Comparison of ENCODE assay signal across 31 mouse cellular contexts in genomic region chr16:4033971-4034370, GRCm38 (mm10). TPM values are rescaled to one million over a fixed set of nuclear protein-coding genes. Genes with fewer than 3 reads are reported as not detected.
A peak's percentile ranks its signal among the peaks of the same experiment; 100 is the strongest.
DNase-seq lines count a peak whose midpoint lies in the region; ATAC-seq and TF ChIP-seq lines count a peak whose summit lies in the region.
"Had no signal": no experiment of that assay in that cellular context is flagged by ENCODE, and none has a peak within 500 bp of the region (broad histone marks: within the 10 kb centered on the region; RNA-seq: fewer than 3 reads in every experiment).

No protein-coding gene starts in this region.

- no peak overlapping the region for H3K9ac ChIP-seq in kidney, embryonic 15.5 days
- H3K9ac ChIP-seq in MEL (ENCODE audit: control insufficient read depth, low read depth, low read length, poor library complexity, severe bottlenecking): no peak overlapping the region
- H3K9ac ChIP-seq in liver, embryonic 16.5 days (ENCODE audit: low read depth, low read length): no peak overlapping the region
- H3K9ac ChIP-seq: heart, embryonic 12.5 days; stomach, embryonic 15.5 days had no signal

- TF ChIP-seq CTCF in MEL (IDR thresholded peaks at IDR 0.05 in 2 of 3, conservative IDR thresholded peaks at IDR 0.05 in 1 of 3; ENCODE audit: control insufficient read depth in 1 of 3, insufficient read depth in 1 of 3, low read depth in 2 of 3, low read length in 3 of 3, poor library complexity in 1 of 3, severe bottlenecking in 1 of 3): no peak

- ATAC-seq in kidney, embryonic 15.5 days (replicated peaks; ENCODE audit: low FRiP score): no peak
- 0 out of 2 replicates have a peak, but pooled peaks have one; percentile 4 for ATAC-seq in common myeloid progenitor, adult 5-6 weeks (replicated peaks; ENCODE audit: low read depth, poor library complexity, severe bottlenecking)
- ATAC-seq in liver, embryonic 16.5 days (ENCODE audit: low read depth): peak; percentile 63
- ATAC-seq: activated CD4-positive, CD25-positive, alpha-beta regulatory T cell, adult 4 months; forebrain, embryonic 14.5 days; hindbrain, postnatal 0 days had no signal

- no peaks in the 10 kb centered on the region for H3K79me2 ChIP-seq in MEL (ENCODE audit: control insufficient read depth, insufficient read depth, low read length, poor library complexity)

- H3K27me3 ChIP-seq in kidney, embryonic 15.5 days: no peaks in the 10 kb centered on the region
- no peaks in the 10 kb centered on the region for H3K27me3 ChIP-seq in MEL (ENCODE audit: control insufficient read depth in 1 of 2, insufficient read depth in 2 of 2, low read length in 2 of 2)
- H3K27me3 ChIP-seq in liver, embryonic 16.5 days (ENCODE audit: control insufficient read depth, insufficient read depth, low read depth, low read length): no peaks in the 10 kb centered on the region
- H3K27me3 ChIP-seq: CH12.LX; heart, embryonic 12.5 days; stomach, embryonic 15.5 days had no signal

- no peak for TF ChIP-seq POLR2A in MEL (IDR thresholded peaks at IDR 0.05; ENCODE audit: control insufficient read depth in 1 of 2, insufficient read depth in 1 of 2, low read depth in 1 of 2, low read length in 2 of 2, poor library complexity in 1 of 2)

- peak overlapping the region; percentile 28 for H3K27ac ChIP-seq in kidney, embryonic 15.5 days
- peak overlapping the region; percentile 60 for H3K27ac ChIP-seq in MEL (ENCODE audit: control insufficient read depth, low read depth, low read length)
- H3K27ac ChIP-seq in liver, embryonic 16.5 days (ENCODE audit: low read length): no peak overlapping the region; the same call in 1 of the 2 replicates
- H3K27ac ChIP-seq: hindbrain, embryonic 10.5 days; hindbrain, postnatal 0 days; stomach, embryonic 15.5 days had no signal

- no peak overlapping the region for H3K4me3 ChIP-seq in kidney, embryonic 15.5 days (replicated peaks)
- H3K4me3 ChIP-seq in MEL (ENCODE audit: control insufficient read depth in 1 of 2, insufficient read depth in 1 of 2, low read depth in 2 of 2, low read length in 2 of 2): no peak overlapping the region
- no peak overlapping the region for H3K4me3 ChIP-seq in liver, embryonic 16.5 days (ENCODE audit: low read depth, low read length)
- H3K4me3 ChIP-seq: heart, embryonic 12.5 days; hindbrain, embryonic 10.5 days; stomach, embryonic 15.5 days had no signal

- H3K4me1 ChIP-seq in kidney, embryonic 15.5 days: peaks cover 14% of the 10 kb centered on the region
- peaks cover 12 to 32% of the 10 kb centered on the region in 2 experiments for H3K4me1 ChIP-seq in MEL (ENCODE audit: control insufficient read depth in 1 of 2, insufficient read depth in 2 of 2, low read length in 2 of 2)
- H3K4me1 ChIP-seq in liver, embryonic 16.5 days (ENCODE audit: control insufficient read depth, low read depth, low read length): peaks cover 22% of the 10 kb centered on the region
- H3K4me1 ChIP-seq: hindbrain, embryonic 10.5 days; stomach, embryonic 15.5 days had no signal

- peaks cover 26% of the 10 kb centered on the region for H3K36me3 ChIP-seq in kidney, embryonic 15.5 days
- peaks cover 0 to 24% of the 10 kb centered on the region in 2 experiments; a peak in 2 of 4 replicates for H3K36me3 ChIP-seq in MEL (ENCODE audit: control insufficient read depth in 1 of 2, insufficient read depth in 2 of 2, low read length in 2 of 2)
- peaks cover 2% of the 10 kb centered on the region; the same call in 1 of the 2 replicates for H3K36me3 ChIP-seq in liver, embryonic 16.5 days (ENCODE audit: control insufficient read depth, insufficient read depth)

- H3K4me2 ChIP-seq in kidney, embryonic 15.5 days: no peak overlapping the region
- H3K4me2 ChIP-seq in liver, embryonic 16.5 days (ENCODE audit: low read depth, low read length): peak overlapping the region; percentile 17; the same call in 1 of the 2 replicates
- H3K4me2 ChIP-seq: heart, embryonic 12.5 days; stomach, embryonic 15.5 days had no signal

- DNase-seq in kidney, adult 8-10 months: no peak
- DNase-seq in MEL (ENCODE audit: low read depth, low spot score): peak; percentile 63
- no peak for DNase-seq in left cerebral cortex, adult 8-10 months (ENCODE audit: low spot score in 2 of 2)
- DNase-seq in layer of hippocampus, adult 9-11 months: no peak
- DNase-seq: adrenal gland, adult 8-10 months; B cell, adult 2 months; cerebellum, adult 2 months; cerebellum, postnatal 36 days; gastrocnemius, postnatal 14 days; heart, adult 11 months; heart, postnatal 10 days; kidney, adult 18-20 months; lung, adult 18-20 months; lung, postnatal 10 days; midbrain, embryonic 14.5 days; right cerebral cortex, postnatal 25 days; thymus, adult 18-20 months; thymus, postnatal 4 days had no signal

- no peaks in the 10 kb centered on the region; the same call in 1 of the 2 replicates for H3K9me3 ChIP-seq in kidney, embryonic 15.5 days (replicated peaks)
- H3K9me3 ChIP-seq in MEL (replicated peaks; ENCODE audit: insufficient read depth, low read length): no peaks in the 10 kb centered on the region
- H3K9me3 ChIP-seq in liver, embryonic 16.5 days (replicated peaks; ENCODE audit: control insufficient read depth, low read length): no peaks in the 10 kb centered on the region
- H3K9me3 ChIP-seq: heart, embryonic 12.5 days; hindbrain, embryonic 10.5 days; stomach, embryonic 15.5 days had no signal

- peak; percentile 67 to 78 for TF ChIP-seq EP300 in MEL (IDR thresholded peaks at IDR 0.05; ENCODE audit: low read depth in 1 of 2, low read length in 2 of 2)

- WGBS in kidney, embryonic 15.5 days: 68% methylated on average over 5 of the region's 5 CpGs
- 34% methylated on average over 5 of the region's 5 CpGs for WGBS in liver, embryonic 16.5 days (ENCODE audit: insufficient replicate concordance)

- no peak for TF ChIP-seq RAD21 in MEL (IDR thresholded peaks at IDR 0.05; ENCODE audit: low read depth, low read length)

TF ChIP-seq in MEL, 35 proteins besides CTCF, POLR2A, EP300 and RAD21 (continues in another document):
- TF ChIP-seq GABPA (IDR thresholded peaks at IDR 0.05; ENCODE audit: low read depth, low read length) (no peak), MAZ (IDR thresholded peaks at IDR 0.05; ENCODE audit: low read depth, low read length) (no peak), JUND (IDR thresholded peaks at IDR 0.05; ENCODE audit: low read depth, low read length) (0 out of 2 replicates have a peak, but pooled peaks have one; percentile 27), MAX (IDR thresholded peaks at IDR 0.05; ENCODE audit: low read length) (no peak), CHD1 (IDR thresholded peaks at IDR 0.05; ENCODE audit: low read depth, low read length) (no peak), MYC (IDR thresholded peaks at IDR 0.05; ENCODE audit: low read depth, low read length) (no peak), SIN3A (IDR thresholded peaks at IDR 0.05; ENCODE audit: low read length) (peak; percentile 69), POLR2AphosphoS5 (IDR thresholded peaks at IDR 0.05; ENCODE audit: borderline replicate concordance, low read depth, low read length) (no peak), BHLHE40 (IDR thresholded peaks at IDR 0.05; ENCODE audit: borderline replicate concordance, low read depth, low read length) (no peak), CHD2 (IDR thresholded peaks at IDR 0.05; ENCODE audit: low read length) (no peak), TBP (IDR thresholded peaks at IDR 0.05; ENCODE audit: low read depth, low read length) (no peak), GATA1 (IDR thresholded peaks at IDR 0.05; ENCODE audit: low read depth, low read length) (peak; percentile 94), RCOR1 (IDR thresholded peaks at IDR 0.05; ENCODE audit: low read depth, low read length) (peak; percentile 67), NRF1 (IDR thresholded peaks at IDR 0.05; ENCODE audit: insufficient read depth, low read depth, low read length, poor library complexity, severe bottlenecking) (peak; percentile 50; the same call in 1 of the 2 replicates), ZKSCAN1 (IDR thresholded peaks at IDR 0.05; ENCODE audit: low read depth, low read length) (no peak), NELFE (IDR thresholded peaks at IDR 0.05; ENCODE audit: low read depth, low read length) (no peak)

RNA-seq across cellular contexts. Expression of gene Dnase1, which starts 2.8 kb away (rescaled TPM):
- 6.3 and 6.5 TPM in 2 replicates for polyA plus RNA-seq in kidney, embryonic 15.5 days (2015; fragmentation: Nextera tagmentation; extraction: Ambion mirVana)
- 0.42 and 0.81 TPM in 2 replicates for total RNA-seq in MEL (2012; rRNA removed)
- polyA plus RNA-seq in MEL (2012; ENCODE audit: insufficient read depth in 1 of 2, insufficient read length in 2 of 2, low read depth in 1 of 2, low replicate concordance in 2 of 2, missing spikeins in 1 of 2): 1 to 10 TPM in 1 of 2 experiments, not detected in 1; 7.7 TPM
- 0.32 TPM in 1 of 2 replicates, not detected in the other for total RNA-seq in common myeloid progenitor, adult 5-6 weeks (2017)
- 0.70 and 1.1 TPM in 2 replicates for polyA plus RNA-seq in liver, embryonic 16.5 days (2015; fragmentation: Nextera tagmentation; extraction: Ambion mirVana)
- total RNA-seq in left cerebral cortex, adult 8-10 months (2022): not detected
- total RNA-seq: adrenal gland, adult 8-10 months; gastrocnemius, postnatal 14 days; heart, postnatal 10 days; layer of hippocampus, adult 18-20 months; layer of hippocampus, postnatal 25 days; left cerebral cortex, postnatal 10 days had no signal

RNA-seq across cellular contexts. Expression of gene Slx4, which starts 30.4 kb away (rescaled TPM):
- 21.1 and 21.3 TPM in 2 replicates for polyA plus RNA-seq in kidney, embryonic 15.5 days (2015; fragmentation: Nextera tagmentation; extraction: Ambion mirVana)
- total RNA-seq in MEL (2012; rRNA removed): 23.0 and 24.3 TPM in 2 replicates
- polyA plus RNA-seq in MEL (2012; ENCODE audit: insufficient read depth in 1 of 2, insufficient read length in 2 of 2, low read depth in 1 of 2, low replicate concordance in 2 of 2, missing spikeins in 1 of 2): 10 to 100 TPM in 1 of 2 experiments, not detected in 1; 35.2 TPM
- 23.5 and 33.1 TPM in 2 replicates for total RNA-seq in common myeloid progenitor, adult 5-6 weeks (2017)
- 7.9 and 8.3 TPM in 2 replicates for polyA plus RNA-seq in liver, embryonic 16.5 days (2015; fragmentation: Nextera tagmentation; extraction: Ambion mirVana)
- total RNA-seq in left cerebral cortex, adult 8-10 months (2022): 10 to 100 TPM; 46.2 to 51.1 (median 47.8) TPM

RNA-seq across cellular contexts. Expression of gene Trap1, which starts 43.7 kb away (rescaled TPM):
- 105 and 110 TPM in 2 replicates for polyA plus RNA-seq in kidney, embryonic 15.5 days (2015; fragmentation: Nextera tagmentation; extraction: Ambion mirVana)
- 120 and 128 TPM in 2 replicates for total RNA-seq in MEL (2012; rRNA removed)
- 100 to 1,000 TPM; 214 to 299 TPM for polyA plus RNA-seq in MEL (2012; ENCODE audit: insufficient read depth in 1 of 2, insufficient read length in 2 of 2, low read depth in 1 of 2, low replicate concordance in 2 of 2, missing spikeins in 1 of 2)
- 154 and 169 TPM in 2 replicates for total RNA-seq in common myeloid progenitor, adult 5-6 weeks (2017)
- 80.2 and 82.8 TPM in 2 replicates for polyA plus RNA-seq in liver, embryonic 16.5 days (2015; fragmentation: Nextera tagmentation; extraction: Ambion mirVana)
- total RNA-seq in left cerebral cortex, adult 8-10 months (2022): 10 to 100 TPM; 69.8 to 76.9 (median 73.8) TPM

RNA-seq across cellular contexts. Expression of gene Nlrc3, which starts 57.5 kb away (rescaled TPM):
- 2.3 and 2.5 TPM in 2 replicates for polyA plus RNA-seq in kidney, embryonic 15.5 days (2015; fragmentation: Nextera tagmentation; extraction: Ambion mirVana)
- 0.46 and 0.82 TPM in 2 replicates for total RNA-seq in MEL (2012; rRNA removed)
- under 1 TPM in 1 of 2 experiments, not detected in 1; 0.77 TPM for polyA plus RNA-seq in MEL (2012; ENCODE audit: insufficient read depth in 1 of 2, insufficient read length in 2 of 2, low read depth in 1 of 2, low replicate concordance in 2 of 2, missing spikeins in 1 of 2)
- total RNA-seq in common myeloid progenitor, adult 5-6 weeks (2017): 4.5 and 5.7 TPM in 2 replicates
- polyA plus RNA-seq in liver, embryonic 16.5 days (2015; fragmentation: Nextera tagmentation; extraction: Ambion mirVana): 0.37 TPM in 2 replicates
- total RNA-seq in left cerebral cortex, adult 8-10 months (2022): 1 to 10 TPM; 1.6 to 2.6 (median 2.4) TPM
